Mouse (Mus musculus): Measurements from ENCODE around the gene Pcdh9. TPM values are rescaled to one million over a fixed set of nuclear protein-coding genes. Genes with fewer than 3 reads are reported as not detected.
"Not testable (repeated sequence)": the region's sequence is repeated elsewhere in the genome, so short reads cannot be mapped to it uniquely, and the experiment has no call there.

Gene Pcdh9
- polyA plus RNA-seq, 1 experiment from 2014 or later = 59.7 TPM

GRCm38 (mm10) chr14:93274767-93275166 is 615.7 kb downstream of the Pcdh9 start:
- no peaks in the 10 kb centered on the region for H3K36me3 ChIP-seq

GRCm38 (mm10) chr14:93253411-93253810 is 637.1 kb downstream of the Pcdh9 start:
- ATAC-seq (ENCODE audit: insufficient number of reproducible peaks, insufficient read depth, low FRiP score, low TSS enrichment, low read depth) = no peak
- 81% methylated on average over 1 of the region's 1 CpGs for WGBS

More at GRCm38 (mm10) chr14:93274767-93275166, 615.7 kb downstream of the Pcdh9 start:
- ATAC-seq (ENCODE audit: insufficient number of reproducible peaks, insufficient read depth, low FRiP score, low TSS enrichment, low read depth) = no peak
- H3K4me2 ChIP-seq = no peak overlapping the region
- no peak overlapping the region for H3K27ac ChIP-seq
- H3K4me3 ChIP-seq = no peak overlapping the region
- no peaks in the 10 kb centered on the region for H3K4me1 ChIP-seq
- no peaks in the 10 kb centered on the region for H3K27me3 ChIP-seq
- no peaks in the 10 kb centered on the region for H3K9me3 ChIP-seq
- no peak overlapping the region for H3K9ac ChIP-seq

GRCm38 (mm10) chr14:93240263-93240662 is 650.2 kb downstream of the Pcdh9 start:
- Histone ChIP-seq H3K4me3 (no peak overlapping the region), H3K9ac (no peak overlapping the region), H3K27ac (no peak overlapping the region), H3K4me1 (no peaks in the 10 kb centered on the region), H3K36me3 (no peaks in the 10 kb centered on the region), H3K4me2 (no peak overlapping the region), H3K27me3 (no peaks in the 10 kb centered on the region), H3K9me3 (no peaks in the 10 kb centered on the region)
- ATAC-seq (ENCODE audit: insufficient number of reproducible peaks, insufficient read depth, low FRiP score, low TSS enrichment, low read depth) = no peak
- 79% methylated on average over 3 of the region's 3 CpGs for WGBS

More at GRCm38 (mm10) chr14:93253411-93253810, 637.1 kb downstream of the Pcdh9 start:
- Histone ChIP-seq H3K27ac (no peak overlapping the region), H3K9ac (no peak overlapping the region), H3K4me1 (no peaks in the 10 kb centered on the region), H3K9me3 (no peaks in the 10 kb centered on the region), H3K27me3 (no peaks in the 10 kb centered on the region), H3K36me3 (no peaks in the 10 kb centered on the region), H3K4me2 (no peak overlapping the region), H3K4me3 (no peak overlapping the region)

- WGBS = 54% methylated on average over 3 of the region's 3 CpGs
These were observed 656.1 kb downstream of the Pcdh9 start for GRCm38 (mm10) chr14:93234333-93234732.

GRCm38 (mm10) chr14:93233599-93233998 is 656.9 kb downstream of the Pcdh9 start:
- H3K27me3 ChIP-seq = no peaks in the 10 kb centered on the region
- H3K27ac ChIP-seq = no peak overlapping the region
- H3K36me3 ChIP-seq = no peaks in the 10 kb centered on the region
- no peak overlapping the region for H3K4me3 ChIP-seq
- 67% methylated on average over 6 of the region's 6 CpGs for WGBS
- no peak for ATAC-seq (ENCODE audit: insufficient number of reproducible peaks, insufficient read depth, low FRiP score, low TSS enrichment, low read depth)
- H3K9me3 ChIP-seq = no peaks in the 10 kb centered on the region
- H3K9ac ChIP-seq = no peak overlapping the region
- H3K4me2 ChIP-seq = no peak overlapping the region
- no peaks in the 10 kb centered on the region for H3K4me1 ChIP-seq

More at GRCm38 (mm10) chr14:93234333-93234732, 656.1 kb downstream of the Pcdh9 start:
- Histone ChIP-seq H3K27ac (no peak overlapping the region), H3K27me3 (no peaks in the 10 kb centered on the region), H3K9ac (no peak overlapping the region), H3K4me2 (no peak overlapping the region), H3K4me3 (no peak overlapping the region), H3K4me1 (no peaks in the 10 kb centered on the region), H3K9me3 (no peaks in the 10 kb centered on the region), H3K36me3 (no peaks in the 10 kb centered on the region)
- no peak for ATAC-seq (ENCODE audit: insufficient number of reproducible peaks, insufficient read depth, low FRiP score, low TSS enrichment, low read depth)

GRCm38 (mm10) chr14:93214846-93215245 is 675.6 kb downstream of the Pcdh9 start:
- H3K36me3 ChIP-seq; H3K4me3 ChIP-seq; H3K27me3 ChIP-seq; H3K27ac ChIP-seq; H3K9ac ChIP-seq; H3K4me2 ChIP-seq; H3K4me1 ChIP-seq; H3K9me3 ChIP-seq; ATAC-seq (ENCODE audit: insufficient number of reproducible peaks, insufficient read depth, low FRiP score, low TSS enrichment, low read depth): not testable (repeated sequence)
- WGBS = 98% methylated on average over 9 of the region's 15 CpGs

- H3K9ac ChIP-seq = no peak overlapping the region
- no peak overlapping the region for H3K4me3 ChIP-seq
- 62% methylated on average over 2 of the region's 2 CpGs for WGBS
- no peak overlapping the region for H3K4me2 ChIP-seq
- no peak overlapping the region for H3K27ac ChIP-seq
- no peaks in the 10 kb centered on the region for H3K27me3 ChIP-seq
- ATAC-seq (ENCODE audit: insufficient number of reproducible peaks, insufficient read depth, low FRiP score, low TSS enrichment, low read depth) = no peak
- H3K9me3 ChIP-seq = no peaks in the 10 kb centered on the region
- no peaks in the 10 kb centered on the region for H3K4me1 ChIP-seq
- H3K36me3 ChIP-seq = no peaks in the 10 kb centered on the region
These were observed 690.7 kb downstream of the Pcdh9 start for GRCm38 (mm10) chr14:93199791-93200190.

- Histone ChIP-seq H3K4me1 (no peaks in the 10 kb centered on the region), H3K36me3 (no peaks in the 10 kb centered on the region), H3K27me3 (no peaks in the 10 kb centered on the region), H3K27ac (peak overlapping the region; percentile 41; the same call in 1 of the 2 replicates), H3K4me2 (no peak overlapping the region), H3K4me3 (no peak overlapping the region), H3K9me3 (no peaks in the 10 kb centered on the region), H3K9ac (no peak overlapping the region)
- 56% methylated on average over 9 of the region's 9 CpGs for WGBS
- no peak for ATAC-seq (ENCODE audit: insufficient number of reproducible peaks, insufficient read depth, low FRiP score, low TSS enrichment, low read depth)
These were observed 707.6 kb downstream of the Pcdh9 start for GRCm38 (mm10) chr14:93182606-93183491.

- H3K4me1 ChIP-seq = no peaks in the 10 kb centered on the region
- no peaks in the 10 kb centered on the region for H3K27me3 ChIP-seq
- H3K4me3 ChIP-seq = no peak overlapping the region
- H3K9me3 ChIP-seq = no peaks in the 10 kb centered on the region
- no peak overlapping the region for H3K27ac ChIP-seq
- ATAC-seq (ENCODE audit: insufficient number of reproducible peaks, insufficient read depth, low FRiP score, low TSS enrichment, low read depth) = no peak
- H3K36me3 ChIP-seq = no peaks in the 10 kb centered on the region
- no peak overlapping the region for H3K4me2 ChIP-seq
- H3K9ac ChIP-seq = no peak overlapping the region
These were observed 721.3 kb downstream of the Pcdh9 start for GRCm38 (mm10) chr14:93169201-93169600.

GRCm38 (mm10) chr14:93168367-93168766 is 722.1 kb downstream of the Pcdh9 start:
- no peaks in the 10 kb centered on the region for H3K9me3 ChIP-seq
- no peaks in the 10 kb centered on the region for H3K36me3 ChIP-seq
- H3K4me1 ChIP-seq = no peaks in the 10 kb centered on the region
- no peak for ATAC-seq (ENCODE audit: insufficient number of reproducible peaks, insufficient read depth, low FRiP score, low TSS enrichment, low read depth)
- H3K27ac ChIP-seq = no peak overlapping the region
- H3K9ac ChIP-seq = no peak overlapping the region
- H3K4me3 ChIP-seq = no peak overlapping the region
- no peaks in the 10 kb centered on the region for H3K27me3 ChIP-seq
- 70% methylated on average over 2 of the region's 2 CpGs for WGBS
- no peak overlapping the region for H3K4me2 ChIP-seq

GRCm38 (mm10) chr14:93143414-93143813 is 747.1 kb downstream of the Pcdh9 start:
- Histone ChIP-seq H3K4me1 (no peaks in the 10 kb centered on the region), H3K9me3 (no peaks in the 10 kb centered on the region), H3K27ac (no peak overlapping the region), H3K4me3 (no peak overlapping the region), H3K4me2 (no peak overlapping the region), H3K36me3 (no peaks in the 10 kb centered on the region), H3K9ac (no peak overlapping the region), H3K27me3 (no peaks in the 10 kb centered on the region)
- no peak for ATAC-seq (ENCODE audit: insufficient number of reproducible peaks, insufficient read depth, low FRiP score, low TSS enrichment, low read depth)
- WGBS = 74% methylated on average over 6 of the region's 6 CpGs

- Histone ChIP-seq H3K27me3 (no peaks in the 10 kb centered on the region), H3K27ac (no peak overlapping the region), H3K9ac (no peak overlapping the region), H3K4me2 (no peak overlapping the region), H3K36me3 (no peaks in the 10 kb centered on the region), H3K4me1 (no peaks in the 10 kb centered on the region), H3K9me3 (no peaks in the 10 kb centered on the region), H3K4me3 (no peak overlapping the region)
- no peak for ATAC-seq (ENCODE audit: insufficient number of reproducible peaks, insufficient read depth, low FRiP score, low TSS enrichment, low read depth)
- WGBS = 69% methylated on average over 4 of the region's 4 CpGs
These were observed 748.4 kb downstream of the Pcdh9 start for GRCm38 (mm10) chr14:93142076-93142475.
